Mouse (Mus musculus) cerebellum, adult (tissue): ENCODE data around the gene Ank2.
A peak's percentile ranks its signal among the peaks of the same experiment; 100 is the strongest.

Source experiments
- ATAC-seq: cut with Nextera tagmentation; 2 replicates; pipeline ENCODE4 v1.9.2; 2017; ENCODE audit warnings: mild to moderate bottlenecking, moderate library complexity, mixed read lengths; ENCODE audit not compliant: insufficient number of reproducible peaks, low FRiP score, low TSS enrichment

The Ank2 gene

GRCm38 (mm10) chr3:127005898-127006673 lies 493.1 kb downstream of the Ank2 start:
- 0 out of 2 replicates have a peak, but pooled peaks have one; percentile 32 for ATAC-seq

- peak; percentile 57 for ATAC-seq
Observed at GRCm38 (mm10) chr3:127004860-127005633, 494.1 kb downstream of the Ank2 start.

GRCm38 (mm10) chr3:127003946-127004345 lies 495.2 kb downstream of the Ank2 start:
- ATAC-seq = no peak

- no peak for ATAC-seq
Observed at GRCm38 (mm10) chr3:126998742-126999112, 500.4 kb downstream of the Ank2 start.

GRCm38 (mm10) chr3:126998008-126998741 lies 501.0 kb downstream of the Ank2 start:
- ATAC-seq = peak; percentile 88

- 0 out of 2 replicates have a peak, but pooled peaks have one; percentile 11 for ATAC-seq
Observed at GRCm38 (mm10) chr3:126997391-126998007, 501.7 kb downstream of the Ank2 start.

GRCm38 (mm10) chr3:126996721-126997120 lies 502.4 kb downstream of the Ank2 start:
- ATAC-seq = no peak

GRCm38 (mm10) chr3:126995970-126996369 lies 503.2 kb downstream of the Ank2 start:
- no peak for ATAC-seq

- ATAC-seq = no peak
Observed at GRCm38 (mm10) chr3:126994149-126994548, 505.0 kb downstream of the Ank2 start.

- peak; percentile 69; the same call in 1 of the 2 replicates for ATAC-seq
Observed at GRCm38 (mm10) chr3:126989936-126990335, 509.2 kb downstream of the Ank2 start.

GRCm38 (mm10) chr3:126986687-126987086 lies 512.5 kb downstream of the Ank2 start:
- no peak for ATAC-seq

- ATAC-seq = no peak
Observed at GRCm38 (mm10) chr3:126982814-126983213, 516.3 kb downstream of the Ank2 start.

- no peak for ATAC-seq
Observed at GRCm38 (mm10) chr3:126981163-126981562, 518.0 kb downstream of the Ank2 start.

- ATAC-seq = no peak
Observed at GRCm38 (mm10) chr3:126979635-126980034, 519.5 kb downstream of the Ank2 start.

- ATAC-seq = peak; percentile 79
Observed at GRCm38 (mm10) chr3:126978768-126979410, 520.3 kb downstream of the Ank2 start.

- ATAC-seq = peak; percentile 64; the same call in 1 of the 2 replicates
Observed at GRCm38 (mm10) chr3:126977399-126977798, 521.8 kb downstream of the Ank2 start.

GRCm38 (mm10) chr3:126976793-126977192 lies 522.4 kb downstream of the Ank2 start:
- no peak for ATAC-seq

GRCm38 (mm10) chr3:126975409-126975808 lies 523.7 kb downstream of the Ank2 start:
- no peak for ATAC-seq

- no peak for ATAC-seq
Observed at GRCm38 (mm10) chr3:126973551-126973950, 525.6 kb downstream of the Ank2 start.

- no peak for ATAC-seq
Observed at GRCm38 (mm10) chr3:126971531-126971930, 527.6 kb downstream of the Ank2 start.
